Mouse (Mus musculus) hindbrain, embryonic 16.5 days (tissue): ENCODE data around the gene Ccdc93. TPM values are rescaled to one million over a fixed set of nuclear protein-coding genes. Genes with fewer than 3 reads are reported as not detected.

ENCODE experiments used
- ATAC-seq: fragments of 200-750 bp; cut with Nextera tagmentation; 2 replicates; pipeline ENCODE4 v1.8.0; 2017; ENCODE audit warnings: moderate TSS enrichment, moderate library complexity
- H3K27ac ChIP-seq: fragments of 300-500 bp; sonication (generic); 2 replicates; pipeline ENCODE4 v1.5.1; 2014; ENCODE audit warnings: low read depth, mild to moderate bottlenecking, control low read depth, low read length, moderate library complexity
- H3K27me3 ChIP-seq: fragments of 300-500 bp; sonication (generic); replicated peaks from 2 replicates; pipeline ENCODE4 v1.6.1; 2014; ENCODE audit warnings: low read length; ENCODE audit not compliant: control insufficient read depth, insufficient read depth
- H3K36me3 ChIP-seq: fragments of 300-500 bp; sonication (generic); 2 replicates; pipeline ENCODE4 v1.6.1; 2014; ENCODE audit warnings: mild to moderate bottlenecking, low read length, moderate library complexity, mixed read lengths; ENCODE audit not compliant: control insufficient read depth, insufficient read depth
- H3K4me1 ChIP-seq: fragments of 300-500 bp; sonication (generic); 2 replicates; pipeline ENCODE4 v1.6.1; 2014; ENCODE audit warnings: low read depth, low read length; ENCODE audit not compliant: control insufficient read depth, insufficient read depth
- H3K4me2 ChIP-seq: fragments of 300-500 bp; sonication (generic); 2 replicates; pipeline ENCODE4 v1.6.1; 2014; ENCODE audit warnings: mild to moderate bottlenecking, low read length, control low read depth, moderate library complexity
- H3K4me3 ChIP-seq: fragments of 300-500 bp; sonication (generic); 2 replicates; pipeline ENCODE4 v1.5.1; 2014; ENCODE audit warnings: mild to moderate bottlenecking, low read length, control low read depth, moderate library complexity
- H3K9ac ChIP-seq: fragments of 300-500 bp; sonication (generic); 2 replicates; pipeline ENCODE4 v1.6.1; 2014; ENCODE audit warnings: low read depth, mild to moderate bottlenecking, control low read depth, low read length, moderate library complexity
- H3K9me3 ChIP-seq: fragments of 300-500 bp; sonication (generic); 2 replicates; pipeline ENCODE4 v1.6.1; 2014; ENCODE audit warnings: mild to moderate bottlenecking, low read length, moderate library complexity; ENCODE audit not compliant: control insufficient read depth
- WGBS: fragments of 180-500 bp; shearing (Covaris S2); extraction: QIAGEN DNeasy Blood & Tissue Kit; methylation state at CpG from one replicate; pipeline ENCODE4 v1.1.7; 2014; 5-methylcytosine and 5-hydroxymethylcytosine counted together
- polyA plus RNA-seq: library from polyadenylated mRNA; unstranded; fragments of >200 nt; fragmentation: Nextera tagmentation; extraction: Ambion mirVana; gene quantifications from 2 replicates; pipeline ENCODE4 v1.2.1, GENCODE M21; 2015

The Ccdc93 gene
- polyA plus RNA-seq, 1 experiment from 2014 or later = 11.7 TPM

GRCm38 (mm10) chr1:121440535-121441381 lies 9.9 kb downstream of the Ccdc93 start:
- ATAC-seq = peak; percentile 51; the same call in 1 of the 2 replicates
- WGBS = 65% methylated on average over 13 of the region's 13 CpGs
- H3K4me1 ChIP-seq = no peaks in the 10 kb centered on the region
- no peak overlapping the region for H3K9ac ChIP-seq
- H3K9me3 ChIP-seq = no peaks in the 10 kb centered on the region
- no peak overlapping the region for H3K4me3 ChIP-seq
- H3K27me3 ChIP-seq = no peaks in the 10 kb centered on the region
- peaks cover 33% of the 10 kb centered on the region for H3K36me3 ChIP-seq
- no peak overlapping the region for H3K4me2 ChIP-seq
- H3K27ac ChIP-seq = no peak overlapping the region

DNA sequence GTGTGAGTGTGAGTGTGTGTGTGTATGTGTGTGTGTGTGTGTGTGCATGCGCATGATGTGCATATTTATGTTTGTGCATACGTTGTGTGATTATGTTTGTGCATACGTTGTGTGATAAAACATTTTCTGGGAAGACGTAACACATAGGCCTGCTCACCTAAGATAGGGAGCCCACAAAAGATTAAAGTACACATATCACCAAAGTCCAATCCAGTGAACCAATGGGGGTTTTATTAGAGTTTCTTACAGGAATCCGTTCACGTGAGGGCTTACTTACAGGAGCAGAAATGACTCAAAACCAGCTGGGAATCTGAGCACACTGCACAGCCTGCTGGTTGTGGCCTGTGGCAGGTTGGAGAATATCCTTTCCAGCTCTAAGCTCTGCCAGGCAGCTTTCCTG lies 13.3 kb downstream of the Ccdc93 start:
- Histone ChIP-seq H3K9ac (no peak overlapping the region), H3K36me3 (peaks cover 35% of the 10 kb centered on the region), H3K4me2 (no peak overlapping the region), H3K4me3 (no peak overlapping the region), H3K9me3 (no peaks in the 10 kb centered on the region), H3K27ac (no peak overlapping the region), H3K27me3 (no peaks in the 10 kb centered on the region), H3K4me1 (no peaks in the 10 kb centered on the region)
- WGBS = 97% methylated on average over 6 of the region's 6 CpGs
- no peak for ATAC-seq

GRCm38 (mm10) chr1:121447216-121447615 lies 16.4 kb downstream of the Ccdc93 start:
- H3K27ac ChIP-seq = no peak overlapping the region
- no peak for ATAC-seq
- no peak overlapping the region for H3K4me3 ChIP-seq
- no peaks in the 10 kb centered on the region for H3K4me1 ChIP-seq
- H3K9ac ChIP-seq = no peak overlapping the region
- H3K36me3 ChIP-seq = peaks cover 32% of the 10 kb centered on the region
- H3K4me2 ChIP-seq = no peak overlapping the region
- WGBS = 94% methylated on average over 10 of the region's 10 CpGs
- no peaks in the 10 kb centered on the region for H3K27me3 ChIP-seq
- no peaks in the 10 kb centered on the region for H3K9me3 ChIP-seq

DNA sequence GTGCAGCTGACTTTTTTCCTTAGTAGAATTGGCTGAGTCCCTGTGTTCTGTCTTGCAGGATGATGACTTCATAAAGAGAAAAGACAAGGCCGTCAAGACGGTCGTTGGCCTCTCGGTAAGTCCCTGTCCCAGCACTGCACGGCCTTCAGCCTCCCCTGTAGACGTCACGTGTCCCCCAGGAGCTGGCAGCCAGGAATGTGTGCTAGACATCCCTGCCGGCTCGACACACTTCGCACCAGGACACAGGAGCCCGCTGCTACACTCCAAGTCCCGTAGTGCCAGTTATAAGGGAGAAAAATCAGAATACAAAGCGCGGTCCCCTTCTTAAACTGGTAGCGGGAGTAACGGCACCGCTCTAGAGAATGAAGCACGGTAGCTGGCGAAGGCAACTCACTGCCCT lies 17.3 kb downstream of the Ccdc93 start:
- Histone ChIP-seq H3K27me3 (no peaks in the 10 kb centered on the region), H3K4me3 (no peak overlapping the region), H3K36me3 (peaks cover 25% of the 10 kb centered on the region), H3K27ac (no peak overlapping the region), H3K4me1 (peaks cover 2% of the 10 kb centered on the region; the same call in 1 of the 2 replicates), H3K9me3 (no peaks in the 10 kb centered on the region), H3K9ac (no peak overlapping the region), H3K4me2 (no peak overlapping the region)
- 90% methylated on average over 19 of the region's 19 CpGs for WGBS
- no peak for ATAC-seq

- 67% methylated on average over 7 of the region's 7 CpGs for WGBS
- no peak overlapping the region for H3K9ac ChIP-seq
- H3K27ac ChIP-seq = no peak overlapping the region
Measured at GRCm38 (mm10) chr1:121451009-121451408, 20.2 kb downstream of the Ccdc93 start.

DNA sequence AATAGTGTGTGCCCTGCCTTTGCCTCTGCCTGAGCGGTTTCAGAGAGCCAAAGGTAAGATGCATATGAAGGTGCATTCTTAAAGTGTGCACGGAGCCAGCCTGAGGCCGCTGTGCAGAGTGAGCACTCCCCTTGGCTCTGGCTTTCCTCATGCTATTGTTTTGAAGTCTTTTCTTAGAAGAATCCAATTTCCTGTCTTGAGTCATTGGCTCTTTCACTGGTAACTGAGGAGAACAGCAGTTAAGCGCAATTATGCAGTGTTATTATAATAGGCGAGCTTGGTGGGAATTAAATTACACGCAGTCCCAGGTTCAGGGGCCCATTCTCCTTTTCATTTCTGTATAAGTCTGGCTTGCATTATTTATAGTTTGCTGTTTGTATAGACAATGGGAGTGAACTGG lies 21.6 kb downstream of the Ccdc93 start:
- 49% methylated on average over 6 of the region's 6 CpGs for WGBS
- Histone ChIP-seq H3K27me3 (no peaks in the 10 kb centered on the region), H3K9me3 (no peaks in the 10 kb centered on the region), H3K36me3 (peaks cover 25% of the 10 kb centered on the region), H3K9ac (no peak overlapping the region), H3K4me3 (no peak overlapping the region), H3K27ac (peak overlapping the region; percentile 7; the same call in 1 of the 2 replicates), H3K4me2 (no peak overlapping the region), H3K4me1 (peaks cover 2% of the 10 kb centered on the region; the same call in 1 of the 2 replicates)
- ATAC-seq = peak; percentile 45

More at GRCm38 (mm10) chr1:121451009-121451408, 20.2 kb downstream of the Ccdc93 start:
- Histone ChIP-seq H3K4me2 (no peak overlapping the region), H3K9me3 (no peaks in the 10 kb centered on the region), H3K4me1 (peaks cover 2% of the 10 kb centered on the region; the same call in 1 of the 2 replicates), H3K4me3 (no peak overlapping the region), H3K36me3 (peaks cover 18% of the 10 kb centered on the region), H3K27me3 (no peaks in the 10 kb centered on the region)
- ATAC-seq = no peak

- Histone ChIP-seq H3K27ac (no peak overlapping the region), H3K27me3 (no peaks in the 10 kb centered on the region), H3K4me2 (no peak overlapping the region), H3K4me1 (peaks cover 2% of the 10 kb centered on the region; the same call in 1 of the 2 replicates), H3K36me3 (peaks cover 22% of the 10 kb centered on the region), H3K9me3 (no peaks in the 10 kb centered on the region), H3K4me3 (no peak overlapping the region), H3K9ac (no peak overlapping the region)
- 93% methylated on average over 4 of the region's 4 CpGs for WGBS
- no peak for ATAC-seq
Measured at GRCm38 (mm10) chr1:121453053-121453452, 22.2 kb downstream of the Ccdc93 start.

DNA sequence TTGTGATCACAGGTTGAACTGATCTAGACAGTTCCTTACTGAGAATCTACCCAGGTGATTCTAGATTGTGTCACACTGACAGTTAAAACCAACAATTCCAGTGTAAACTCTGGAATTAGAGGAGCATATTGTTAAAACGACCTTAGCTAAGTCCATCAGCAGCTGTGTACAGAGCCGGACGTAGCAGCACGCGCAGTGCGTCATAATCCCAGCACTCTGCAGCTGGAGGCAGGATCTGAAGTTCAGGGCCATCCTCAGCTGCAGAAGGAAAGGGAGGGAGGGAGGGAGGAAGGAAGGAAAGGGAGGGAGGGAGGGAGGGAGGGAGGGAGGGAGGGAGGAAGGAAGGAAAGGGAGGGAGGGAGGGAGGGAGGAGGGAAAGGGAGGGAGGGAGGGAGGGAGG lies 24.1 kb downstream of the Ccdc93 start:
- Histone ChIP-seq H3K9ac (no peak overlapping the region), H3K4me2 (no peak overlapping the region)
- no peak for ATAC-seq

DNA sequence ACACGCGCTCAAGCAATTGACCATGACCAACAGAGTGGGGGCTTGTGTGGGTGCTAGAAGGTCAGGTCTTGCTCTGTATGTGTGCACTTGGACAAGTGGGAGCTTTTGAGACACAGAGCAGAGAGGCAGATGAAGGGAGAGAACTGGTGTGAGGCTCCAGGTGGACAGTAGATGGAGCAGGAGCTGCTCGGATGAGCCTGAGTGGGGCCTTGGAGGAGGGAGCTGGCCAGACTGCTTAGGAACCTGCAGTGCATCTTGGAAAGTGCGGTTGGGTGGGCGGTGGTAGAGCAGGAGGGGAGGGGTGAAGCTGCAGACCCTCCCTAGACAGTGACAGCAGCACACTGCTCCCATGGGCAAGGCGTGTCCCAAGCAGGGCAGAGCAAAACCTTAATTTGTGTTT lies 29.2 kb downstream of the Ccdc93 start:
- Histone ChIP-seq H3K4me2 (no peak overlapping the region), H3K9ac (no peak overlapping the region), H3K4me3 (no peak overlapping the region), H3K9me3 (no peaks in the 10 kb centered on the region), H3K4me1 (no peaks in the 10 kb centered on the region), H3K27ac (no peak overlapping the region), H3K27me3 (no peaks in the 10 kb centered on the region), H3K36me3 (peaks cover 16% of the 10 kb centered on the region)
- 61% methylated on average over 6 of the region's 6 CpGs for WGBS
- ATAC-seq = no peak

More for the DNA sequence above, 24.1 kb downstream of the Ccdc93 start:
- H3K9me3 ChIP-seq = no peaks in the 10 kb centered on the region
- H3K36me3 ChIP-seq = peaks cover 9% of the 10 kb centered on the region
- no peaks in the 10 kb centered on the region for H3K27me3 ChIP-seq
- no peak overlapping the region for H3K27ac ChIP-seq
- H3K4me3 ChIP-seq = no peak overlapping the region
- WGBS = 89% methylated on average over 6 of the region's 6 CpGs
- H3K4me1 ChIP-seq = peaks cover 2% of the 10 kb centered on the region; the same call in 1 of the 2 replicates
